In genomic region chr11:79067172-79067571, GRCm38 (mm10) we compare ENCODE assay signal across 15 mouse cellular contexts.
DNase-seq lines count a peak whose midpoint lies in the region; ATAC-seq and TF ChIP-seq lines count a peak whose summit lies in the region.
"Had no signal": no experiment of that assay in that cellular context is flagged by ENCODE, and none has a peak within 500 bp of the region (broad histone marks: within the 10 kb centered on the region; RNA-seq: fewer than 3 reads in every experiment).

No protein-coding gene starts in this region.

- no peaks in the 10 kb centered on the region for H3K27me3 ChIP-seq in forebrain, embryonic 10.5 days (ENCODE audit: poor library complexity, severe bottlenecking)
- no peaks in the 10 kb centered on the region for H3K27me3 ChIP-seq in forebrain, postnatal 0 days (ENCODE audit: insufficient read depth, low read length)
- no peaks in the 10 kb centered on the region for H3K27me3 ChIP-seq in hindbrain, embryonic 10.5 days (ENCODE audit: insufficient read depth, poor library complexity, severe bottlenecking)
- H3K27me3 ChIP-seq in hindbrain, embryonic 13.5 days = no peaks in the 10 kb centered on the region
- H3K27me3 ChIP-seq in liver, embryonic 14.5 days (ENCODE audit: control insufficient read depth, insufficient read depth, low read length) = no peaks in the 10 kb centered on the region
- H3K27me3 ChIP-seq in midbrain, embryonic 14.5 days (ENCODE audit: control insufficient read depth, insufficient read depth, low read length) = no peaks in the 10 kb centered on the region
- H3K27me3 ChIP-seq: CH12.LX; embryonic facial prominence, embryonic 15.5 days; forebrain, embryonic 15.5 days; neural tube, embryonic 13.5 days had no signal

- no peaks in the 10 kb centered on the region for H3K9me3 ChIP-seq in forebrain, embryonic 10.5 days
- H3K9me3 ChIP-seq in forebrain, postnatal 0 days (ENCODE audit: low read length) = no peaks in the 10 kb centered on the region
- no peaks in the 10 kb centered on the region for H3K9me3 ChIP-seq in hindbrain, embryonic 10.5 days
- no peaks in the 10 kb centered on the region for H3K9me3 ChIP-seq in hindbrain, embryonic 13.5 days
- no peaks in the 10 kb centered on the region for H3K9me3 ChIP-seq in liver, embryonic 14.5 days (ENCODE audit: control insufficient read depth, low read length)
- H3K9me3 ChIP-seq in midbrain, embryonic 14.5 days (ENCODE audit: control insufficient read depth, low read length) = no peaks in the 10 kb centered on the region
- H3K9me3 ChIP-seq: embryonic facial prominence, embryonic 15.5 days; forebrain, embryonic 15.5 days; neural tube, embryonic 13.5 days had no signal

- H3K4me2 ChIP-seq in forebrain, postnatal 0 days (ENCODE audit: low read depth) = no peak overlapping the region
- H3K4me2 ChIP-seq in hindbrain, embryonic 13.5 days = no peak overlapping the region
- peak overlapping the region; percentile 78 for H3K4me2 ChIP-seq in liver, embryonic 14.5 days (ENCODE audit: low read depth)
- H3K4me2 ChIP-seq in midbrain, embryonic 14.5 days (ENCODE audit: low read length) = no peak overlapping the region
- H3K4me2 ChIP-seq: embryonic facial prominence, embryonic 15.5 days; forebrain, embryonic 15.5 days; neural tube, embryonic 13.5 days had no signal

- H3K27ac ChIP-seq in forebrain, embryonic 10.5 days = 0 out of 2 replicates have a peak overlapping the region, but pooled peaks have one; percentile 37
- H3K27ac ChIP-seq in forebrain, postnatal 0 days (ENCODE audit: low read depth, low read length) = no peak overlapping the region
- H3K27ac ChIP-seq in hindbrain, embryonic 10.5 days = peak overlapping the region; percentile 9; the same call in 1 of the 2 replicates
- no peak overlapping the region for H3K27ac ChIP-seq in hindbrain, embryonic 13.5 days
- H3K27ac ChIP-seq in liver, embryonic 14.5 days = peak overlapping the region; percentile 78
- no peak overlapping the region for H3K27ac ChIP-seq in midbrain, embryonic 14.5 days (replicated peaks; ENCODE audit: low read depth, low read length)
- H3K27ac ChIP-seq: embryonic facial prominence, embryonic 15.5 days; forebrain, embryonic 15.5 days; neural tube, embryonic 13.5 days had no signal

- 94% methylated on average over 4 of the region's 4 CpGs for WGBS in forebrain, embryonic 10.5 days
- WGBS in forebrain, postnatal 0 days = 96% methylated on average over 4 of the region's 4 CpGs
- 92% methylated on average over 4 of the region's 4 CpGs for WGBS in hindbrain, embryonic 10.5 days
- WGBS in hindbrain, embryonic 13.5 days = 92% methylated on average over 4 of the region's 4 CpGs
- 47% methylated on average over 4 of the region's 4 CpGs for WGBS in liver, embryonic 14.5 days (ENCODE audit: insufficient replicate concordance)
- WGBS in midbrain, embryonic 14.5 days = 93% methylated on average over 4 of the region's 4 CpGs

- H3K4me3 ChIP-seq in forebrain, embryonic 10.5 days = no peak overlapping the region
- no peak overlapping the region for H3K4me3 ChIP-seq in forebrain, postnatal 0 days (ENCODE audit: low read depth, low read length)
- H3K4me3 ChIP-seq in hindbrain, embryonic 10.5 days = no peak overlapping the region
- no peak overlapping the region for H3K4me3 ChIP-seq in hindbrain, embryonic 13.5 days
- H3K4me3 ChIP-seq in liver, embryonic 14.5 days (ENCODE audit: insufficient read depth in 1 of 2, low read depth in 2 of 2, low read length in 2 of 2) = peak overlapping the region; percentile 40 to 50
- H3K4me3 ChIP-seq in midbrain, embryonic 14.5 days (replicated peaks; ENCODE audit: low read depth, low read length) = no peak overlapping the region
- H3K4me3 ChIP-seq: embryonic facial prominence, embryonic 15.5 days; forebrain, embryonic 15.5 days; neural tube, embryonic 13.5 days had no signal

- no peak for DNase-seq in forebrain, embryonic 10.5 days (ENCODE audit: extremely low spot score, low spot score)
- no peak for DNase-seq in forebrain, postnatal 0 days
- no peak for DNase-seq in hindbrain, embryonic 10.5 days (ENCODE audit: low spot score)
- DNase-seq in liver, embryonic 14.5 days (ENCODE audit: low read depth in 3 of 3, low spot score in 3 of 3) = peak in 2 of 3 experiments; percentile 51 to 56
- DNase-seq in right cerebral cortex, postnatal 36 days (ENCODE audit: low spot score in 2 of 2) = no peak
- DNase-seq in midbrain, embryonic 14.5 days = no peak
- DNase-seq: adrenal gland, postnatal 14 days; cerebellum, adult 9-11 months had no signal

- no peak for TF ChIP-seq CTCF in forebrain, postnatal 0 days (IDR thresholded peaks at IDR 0.05; ENCODE audit: low read depth)
- TF ChIP-seq CTCF in liver, embryonic 14.5 days (IDR thresholded peaks at IDR 0.05; ENCODE audit: low read depth) = peak; percentile 60

- no peaks in the 10 kb centered on the region for H3K36me3 ChIP-seq in forebrain, embryonic 10.5 days (replicated peaks)
- H3K36me3 ChIP-seq in forebrain, postnatal 0 days (ENCODE audit: insufficient read depth) = no peaks in the 10 kb centered on the region
- no peaks in the 10 kb centered on the region; the same call in 1 of the 2 replicates for H3K36me3 ChIP-seq in hindbrain, embryonic 10.5 days
- no peaks in the 10 kb centered on the region for H3K36me3 ChIP-seq in hindbrain, embryonic 13.5 days
- no peaks in the 10 kb centered on the region for H3K36me3 ChIP-seq in liver, embryonic 14.5 days (replicated peaks; ENCODE audit: control insufficient read depth, insufficient read depth, low read depth)
- no peaks in the 10 kb centered on the region for H3K36me3 ChIP-seq in midbrain, embryonic 14.5 days (ENCODE audit: control insufficient read depth, insufficient read depth, low read length)
- H3K36me3 ChIP-seq: embryonic facial prominence, embryonic 15.5 days; forebrain, embryonic 15.5 days; neural tube, embryonic 13.5 days had no signal

- H3K4me1 ChIP-seq in forebrain, embryonic 10.5 days = peaks cover 45% of the 10 kb centered on the region
- H3K4me1 ChIP-seq in forebrain, postnatal 0 days (ENCODE audit: insufficient read depth) = 0 out of 2 replicates have a peak, but pooled peaks cover 5% of the 10 kb centered on the region
- H3K4me1 ChIP-seq in hindbrain, embryonic 10.5 days (replicated peaks) = peaks cover 62% of the 10 kb centered on the region
- peaks cover 49% of the 10 kb centered on the region for H3K4me1 ChIP-seq in hindbrain, embryonic 13.5 days (replicated peaks)
- H3K4me1 ChIP-seq in liver, embryonic 14.5 days (replicated peaks; ENCODE audit: control insufficient read depth in 2 of 2, insufficient read depth in 2 of 2, low read length in 1 of 2) = peaks cover 41 to 54% of the 10 kb centered on the region in 2 experiments
- H3K4me1 ChIP-seq in midbrain, embryonic 14.5 days (ENCODE audit: control insufficient read depth, insufficient read depth, low read length) = peaks cover 9% of the 10 kb centered on the region

- no peak overlapping the region for H3K9ac ChIP-seq in forebrain, postnatal 0 days
- no peak overlapping the region for H3K9ac ChIP-seq in hindbrain, embryonic 13.5 days
- peak overlapping the region; percentile 63 for H3K9ac ChIP-seq in liver, embryonic 14.5 days (replicated peaks)
- H3K9ac ChIP-seq in midbrain, embryonic 14.5 days (replicated peaks; ENCODE audit: low read length) = no peak overlapping the region
- H3K9ac ChIP-seq: embryonic facial prominence, embryonic 15.5 days; forebrain, embryonic 15.5 days; neural tube, embryonic 13.5 days had no signal

- no peak for ATAC-seq in forebrain, postnatal 0 days
- no peak for ATAC-seq in hindbrain, embryonic 13.5 days (ENCODE audit: low FRiP score)
- ATAC-seq in erythroblast, adult 5-6 weeks (replicated peaks; ENCODE audit: low FRiP score, poor library complexity, severe bottlenecking) = 0 out of 2 replicates have a peak, but pooled peaks have one; percentile 52
- ATAC-seq in liver, embryonic 14.5 days (ENCODE audit: insufficient read depth) = peak; percentile 70
- no peak for ATAC-seq in midbrain, embryonic 14.5 days (ENCODE audit: low FRiP score, low TSS enrichment)
- ATAC-seq: forebrain, embryonic 15.5 days; inflammation-experienced regulatory T-cells, adult 6 months had no signal

- peak; percentile 38; the same call in 1 of the 2 replicates for TF ChIP-seq EP300 in liver, embryonic 14.5 days (IDR thresholded peaks at IDR 0.05; ENCODE audit: low read depth)

Comparison
In these comparisons a context has a peak if more than half of its experiments do, and no peak if none do; other contexts are left out.
1. H3K27ac ChIP-seq: peak in forebrain, embryonic 10.5 days (single experiment), hindbrain, embryonic 10.5 days (single experiment) and liver, embryonic 14.5 days (single experiment); none in forebrain, postnatal 0 days (single experiment), hindbrain, embryonic 13.5 days (single experiment) and midbrain, embryonic 14.5 days (single experiment).
2. DNase-seq: peak in liver, embryonic 14.5 days (2 of 3); none in forebrain, embryonic 10.5 days (single experiment), forebrain, postnatal 0 days (single experiment), hindbrain, embryonic 10.5 days (single experiment), right cerebral cortex, postnatal 36 days (0 of 2) and midbrain, embryonic 14.5 days (single experiment).
3. H3K4me3 ChIP-seq: peak in liver, embryonic 14.5 days (2 of 2); none in forebrain, embryonic 10.5 days (single experiment), forebrain, postnatal 0 days (single experiment), hindbrain, embryonic 10.5 days (single experiment), hindbrain, embryonic 13.5 days (single experiment) and midbrain, embryonic 14.5 days (single experiment).
4. ATAC-seq: peak in erythroblast, adult 5-6 weeks (single experiment) and liver, embryonic 14.5 days (single experiment); none in forebrain, postnatal 0 days (single experiment), hindbrain, embryonic 13.5 days (single experiment) and midbrain, embryonic 14.5 days (single experiment).